Mouse (Mus musculus): ENCODE measurements around the gene Amt.
A peak's percentile ranks its signal among the peaks of the same experiment; 100 is the strongest.
"Not testable (repeated sequence)": the region's sequence is repeated elsewhere in the genome, so short reads cannot be mapped to it uniquely, and the experiment has no call there.

Gene Amt

DNA sequence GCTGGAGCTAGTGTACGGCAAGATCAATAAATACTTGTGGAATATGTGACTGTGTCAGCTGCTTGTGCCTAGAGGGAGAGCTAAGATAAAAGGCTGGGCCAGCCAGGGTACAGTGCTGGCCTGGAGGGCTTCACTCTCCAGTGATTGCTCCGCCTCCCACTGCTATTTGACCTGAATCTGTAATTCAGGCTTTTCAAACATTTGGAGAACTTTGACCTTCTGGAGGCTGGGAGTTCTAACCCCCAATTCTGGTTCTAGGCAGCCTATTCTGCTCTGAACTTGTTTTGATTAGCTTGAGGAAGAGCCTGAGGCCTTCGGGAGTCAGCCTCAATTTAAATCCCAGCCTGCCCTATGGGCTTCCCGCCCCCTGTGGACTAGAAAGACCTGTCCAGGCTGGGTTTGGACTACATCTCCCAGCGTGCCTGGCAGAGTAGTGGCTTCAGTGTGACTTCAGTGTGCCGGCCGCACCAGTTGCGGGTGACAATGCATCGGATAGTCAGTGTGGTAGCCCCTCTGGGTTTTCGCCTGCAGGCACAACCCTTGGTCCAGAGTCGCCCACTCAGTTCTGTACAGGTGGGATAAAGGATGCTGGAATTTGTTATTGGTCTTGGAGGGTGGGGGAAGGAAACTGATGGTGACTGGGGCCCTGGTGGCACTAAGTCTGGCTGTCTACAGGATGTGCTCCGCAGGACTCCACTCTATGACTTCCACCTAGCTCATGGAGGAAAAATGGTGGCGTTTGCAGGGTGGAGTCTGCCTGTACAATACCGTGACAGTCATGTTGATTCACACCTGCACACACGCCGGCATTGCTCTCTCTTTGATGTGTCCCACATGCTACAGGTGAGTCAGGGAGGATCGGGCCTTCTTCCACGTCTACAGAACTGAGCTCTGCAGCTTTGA lies at the start of gene Amt:
TSS of gene Amt (plus strand) at position 401 of the 903 bp plus-strand sequence.
- DNase-seq (ENCODE audit: low spot score): no peak

DNA sequence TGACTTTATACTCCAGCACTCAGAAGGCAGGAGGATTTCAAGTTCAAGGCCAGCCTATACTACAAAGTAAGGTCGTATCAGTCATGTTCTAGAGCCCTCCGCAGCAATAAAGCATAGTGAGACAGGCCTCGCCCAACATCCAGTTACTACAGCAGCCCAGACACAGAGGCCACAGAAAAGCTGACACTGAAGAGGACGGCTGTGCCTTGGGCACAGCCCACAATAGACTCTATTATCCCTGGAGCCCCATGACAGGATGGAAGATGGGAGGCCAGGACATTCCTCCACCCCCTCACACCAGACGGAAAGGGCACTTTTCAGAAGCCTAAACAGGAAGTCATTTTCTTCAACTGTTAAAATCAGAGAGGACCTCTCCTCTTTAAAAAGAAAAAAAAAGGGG lies 47.7 kb upstream of the Amt start:
- DNase-seq (ENCODE audit: low spot score): no peak

GRCm38 (mm10) chr9:108251877-108252276 lies 44.8 kb upstream of the Amt start:
- no peak for DNase-seq (ENCODE audit: low spot score)

DNA sequence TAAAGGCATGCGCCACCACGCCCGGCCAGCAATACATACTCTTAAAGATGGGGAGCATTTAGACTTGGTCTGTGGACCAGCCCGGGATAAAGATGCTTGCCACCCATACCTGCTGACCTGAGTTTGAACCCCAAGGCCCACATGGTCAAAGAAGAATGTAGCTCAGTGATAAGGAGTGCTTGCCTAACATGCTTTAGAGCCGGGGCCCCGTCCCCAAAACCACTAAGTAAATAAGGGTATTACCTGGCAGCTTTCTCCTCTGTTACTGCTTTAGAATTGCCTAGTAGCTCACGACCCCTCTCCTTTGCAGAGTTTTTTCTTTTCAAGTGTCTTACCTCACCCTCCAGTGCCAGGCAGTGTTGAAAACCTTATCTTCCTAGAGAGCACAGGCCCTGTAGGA lies 43.9 kb upstream of the Amt start:
- DNase-seq (ENCODE audit: low spot score): no peak

DNA sequence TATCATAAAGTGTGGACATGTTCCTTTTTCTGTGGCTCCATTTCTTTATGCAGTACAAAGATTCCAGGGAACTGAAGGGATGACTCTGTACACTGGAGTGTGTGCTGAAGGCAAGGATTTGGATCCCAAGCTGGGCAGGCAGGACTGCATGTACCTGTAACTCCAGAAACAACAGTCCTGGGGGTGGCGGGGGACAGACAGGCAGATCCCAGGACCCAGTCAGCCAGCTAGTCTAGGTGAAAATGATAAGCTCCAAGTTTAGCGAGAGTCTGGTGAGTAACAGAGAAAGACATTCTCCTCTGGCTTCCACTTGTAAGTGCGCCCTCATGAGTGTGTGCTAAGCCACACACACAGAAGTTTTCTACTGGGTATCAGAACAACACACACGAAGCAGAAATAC lies 36.1 kb upstream of the Amt start:
- no peak for DNase-seq (ENCODE audit: low spot score)

- no peak for DNase-seq (ENCODE audit: low spot score)
Observed at GRCm38 (mm10) chr9:108261865-108262264, 34.8 kb upstream of the Amt start.

DNA sequence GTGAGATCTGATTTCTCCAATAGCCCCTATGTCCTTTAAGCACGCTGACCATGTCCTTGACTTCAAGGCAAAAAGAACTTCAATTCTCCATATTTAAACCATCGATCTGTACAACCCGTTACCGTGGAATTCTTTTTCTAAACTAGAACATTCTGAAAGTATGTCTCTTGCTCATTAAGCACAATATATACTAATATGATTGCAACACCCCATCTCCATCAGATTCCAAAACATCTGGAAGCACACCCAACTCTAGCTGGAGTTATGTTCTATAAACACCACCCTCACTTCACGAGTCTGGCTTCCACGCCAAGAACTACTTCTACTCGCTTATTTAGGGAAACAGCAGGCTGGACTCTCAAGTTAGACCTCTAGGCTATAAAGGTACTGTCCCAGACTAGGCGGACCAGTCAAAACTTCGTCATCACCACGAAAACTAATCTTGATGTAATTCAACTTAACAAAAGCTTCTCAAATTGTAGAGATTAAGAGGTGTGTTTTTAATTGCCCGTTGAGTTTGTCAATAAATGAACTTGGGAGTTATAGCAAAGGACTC lies 34.1 kb upstream of the Amt start:
- DNase-seq (ENCODE audit: low spot score): no peak

DNA sequence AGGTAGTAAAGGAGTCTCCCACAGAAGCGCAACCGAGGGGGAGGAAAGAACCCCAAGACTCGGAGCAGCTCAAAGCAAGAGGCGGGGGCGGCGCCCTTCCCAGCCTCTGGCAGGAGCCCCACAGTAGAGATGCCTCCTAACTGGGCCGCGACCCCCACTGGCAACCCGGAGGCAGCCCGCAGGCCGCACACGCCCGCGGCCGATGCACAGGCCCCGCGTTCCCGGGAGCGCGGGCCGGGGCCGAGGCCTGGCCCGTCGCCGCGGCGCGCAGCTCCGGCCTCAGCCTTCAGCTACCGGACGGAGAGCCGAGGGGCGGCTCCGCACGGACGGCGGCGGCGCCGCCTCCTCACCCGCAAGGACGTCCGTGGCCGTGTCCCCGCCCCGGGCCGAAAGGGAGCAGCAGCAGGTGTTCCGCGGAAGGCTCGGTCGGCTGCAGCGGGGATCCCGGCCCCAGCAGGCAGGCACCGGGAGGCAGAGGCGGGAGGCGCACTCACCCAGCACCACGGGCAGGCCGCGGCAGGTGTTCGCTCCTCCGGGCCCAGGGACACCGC lies 33.4 kb upstream of the Amt start:
- peak; percentile 68 for DNase-seq (ENCODE audit: low spot score)

GRCm38 (mm10) chr9:108263690-108264190 lies 32.9 kb upstream of the Amt start, which contains the start of gene Dag1:
Gene Dag1, minus strand, starts transcription at chr9:108263958.
- peak; percentile 100 for DNase-seq (ENCODE audit: low spot score)

DNA sequence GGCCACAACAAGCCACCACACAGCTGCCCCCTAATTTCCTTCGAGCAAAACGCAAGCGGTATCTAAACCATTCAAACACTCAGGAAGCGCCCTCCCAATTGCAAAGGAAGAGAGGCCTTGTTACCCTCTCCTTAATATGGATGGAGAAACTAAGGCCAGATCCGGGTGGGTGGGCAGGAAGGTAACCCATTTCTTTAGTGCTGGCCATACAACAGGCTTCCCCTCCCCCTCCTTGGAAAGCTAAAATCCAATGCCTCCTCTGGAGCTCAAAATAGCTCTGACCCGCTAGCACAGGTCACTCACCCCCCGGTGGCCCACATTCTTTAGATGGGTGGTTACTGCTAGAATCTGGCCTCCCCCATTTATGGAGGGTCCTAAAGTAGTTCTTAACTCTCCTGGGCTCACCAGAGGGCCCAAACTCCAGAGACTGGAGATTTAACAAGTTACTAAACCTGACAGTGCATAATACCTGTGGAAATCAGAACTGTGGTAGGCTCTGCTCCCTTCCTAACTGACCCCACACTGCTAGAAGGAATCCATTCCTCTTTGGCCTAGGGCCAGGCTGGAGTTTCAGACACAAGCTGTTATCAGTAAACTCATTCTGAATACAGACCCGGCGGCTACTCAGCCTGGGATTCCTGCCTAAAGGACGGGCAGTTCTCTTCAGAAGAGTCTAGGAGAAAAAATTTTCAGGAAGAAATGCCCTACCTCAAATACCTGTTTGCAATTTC lies 32.3 kb upstream of the Amt start:
- peak; percentile 75 for DNase-seq (ENCODE audit: low spot score)

DNA sequence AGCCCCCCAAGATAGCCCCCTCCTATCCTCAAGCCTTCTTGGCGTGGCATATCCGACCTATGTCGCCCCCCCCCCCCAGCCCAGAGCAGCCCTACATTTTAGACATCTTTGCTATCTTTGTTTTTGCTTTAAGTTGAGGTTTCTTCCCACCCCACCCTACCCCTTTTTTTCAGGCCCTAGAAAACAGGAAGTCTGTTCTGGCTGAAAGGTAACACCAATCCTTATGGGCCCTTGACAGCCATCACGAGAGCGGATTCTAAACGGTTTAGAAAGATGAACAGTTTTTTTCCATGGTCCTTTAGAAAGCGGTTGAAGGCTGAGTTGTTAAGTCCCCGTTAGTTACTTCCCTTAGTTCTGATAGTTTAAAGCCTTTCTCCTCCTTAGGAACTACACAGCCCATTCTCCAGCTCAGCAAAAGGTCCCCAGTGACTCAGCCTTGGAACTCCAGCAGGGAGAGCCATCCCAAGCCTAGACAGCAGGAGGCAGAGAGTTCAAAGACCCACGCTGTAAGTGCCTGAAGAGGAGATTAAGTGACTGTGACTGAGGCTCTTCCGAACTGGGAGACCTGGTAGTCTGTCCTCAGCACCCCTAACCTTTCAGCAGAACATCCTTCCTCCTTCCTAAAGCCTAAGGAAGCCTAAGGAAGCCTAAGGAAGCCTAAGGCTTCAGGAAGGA lies 30.3 kb upstream of the Amt start:
- no peak for DNase-seq (ENCODE audit: low spot score)

- peak; percentile 75 for DNase-seq (ENCODE audit: low spot score)
Observed at GRCm38 (mm10) chr9:108267691-108268090, 29.0 kb upstream of the Amt start.

GRCm38 (mm10) chr9:108268701-108269100 lies 28.0 kb upstream of the Amt start:
- not testable (repeated sequence) for DNase-seq (ENCODE audit: low spot score)

DNA sequence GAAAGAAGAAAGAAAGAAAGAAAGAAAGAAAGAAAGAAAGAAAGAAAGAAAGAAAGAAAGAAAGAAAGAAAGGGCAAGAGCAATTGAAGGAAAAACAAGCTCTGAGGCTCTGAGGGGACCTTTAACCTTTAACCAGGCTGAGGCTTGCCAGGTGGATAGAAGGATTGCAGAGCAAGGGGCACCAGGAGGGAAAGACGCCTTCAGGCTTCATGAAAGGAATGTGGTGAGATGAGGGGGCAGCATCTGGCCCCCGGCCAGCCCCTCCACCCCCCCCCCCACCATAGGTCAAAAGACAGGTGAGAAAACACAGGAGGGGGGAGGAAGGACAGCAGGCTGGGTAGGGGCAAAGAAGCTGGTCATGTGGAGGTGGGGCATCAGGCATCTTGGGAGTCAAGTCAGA lies 24.7 kb upstream of the Amt start:
- no peak for DNase-seq (ENCODE audit: low spot score)

GRCm38 (mm10) chr9:108272691-108273090 lies 24.0 kb upstream of the Amt start:
- no peak for DNase-seq (ENCODE audit: low spot score)

DNA sequence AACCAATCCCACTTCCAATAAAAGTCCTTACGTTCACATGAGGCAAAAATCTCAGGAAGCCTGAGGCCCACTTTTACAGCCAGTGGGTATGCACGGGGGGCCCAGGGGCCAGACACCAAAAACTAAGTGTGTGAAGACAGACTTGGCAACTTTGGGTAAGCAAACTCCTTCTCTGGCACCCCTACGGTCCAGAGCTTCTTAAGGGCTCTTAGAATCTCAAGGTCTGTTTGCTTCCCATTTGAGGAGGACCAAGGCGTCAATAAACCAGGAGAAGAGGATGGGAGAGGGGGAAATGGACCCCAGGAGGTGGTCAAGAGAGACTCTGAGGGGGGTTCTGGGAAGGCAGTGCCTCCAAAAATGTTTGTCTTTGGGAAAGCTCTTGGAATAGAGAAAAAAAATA lies 23.2 kb upstream of the Amt start:
- no peak for DNase-seq (ENCODE audit: low spot score)

- DNase-seq (ENCODE audit: low spot score): no peak
Observed at GRCm38 (mm10) chr9:108274476-108275330, 21.9 kb upstream of the Amt start.

- no peak for DNase-seq (ENCODE audit: low spot score)
Observed at GRCm38 (mm10) chr9:108275331-108275659, 21.4 kb upstream of the Amt start.

- peak; percentile 64 for DNase-seq (ENCODE audit: low spot score)
Observed at GRCm38 (mm10) chr9:108278697-108279450, 17.8 kb upstream of the Amt start.
